Mouse (Mus musculus) CH12.LX (cell line): ENCODE measurements around the gene Atp2b2. TPM values are rescaled to one million over a fixed set of nuclear protein-coding genes. Genes with fewer than 3 reads are reported as not detected.

Experiments used
- DNase-seq: peaks from one replicate; pipeline ENCODE4 v3.0.0-alpha.2; 2013; ENCODE audit errors: extremely low read depth
- H3K27ac ChIP-seq: 2 replicates; pipeline ENCODE4 v1.5.1; 2012; ENCODE audit warnings: low read depth, mild to moderate bottlenecking, control low read depth, moderate library complexity; ENCODE audit not compliant: insufficient read depth
- H3K27me3 ChIP-seq: replicated peaks from 2 replicates; pipeline ENCODE3; 2012; ENCODE audit warnings: inconsistent platforms
- H3K36me3 ChIP-seq, 2 experiments: replicated peaks in 1 of 2; 2 replicates each; pipeline versions ENCODE3 to v1.6.1; 2012; ENCODE audit warnings: inconsistent platforms in 1 of 2, low read length in 1 of 2, mild to moderate bottlenecking in 1 of 2, mixed read lengths in 1 of 2, moderate library complexity in 1 of 2; ENCODE audit not compliant: control insufficient read depth in 1 of 2, insufficient read depth in 1 of 2
- H3K4me1 ChIP-seq, 2 experiments: 2 replicates each; pipeline ENCODE4 v1.6.1; 2012; ENCODE audit warnings: inconsistent platforms in 1 of 2, moderate library complexity in 1 of 2; ENCODE audit not compliant: insufficient read depth in 2 of 2, control insufficient read depth in 1 of 2
- H3K4me2 ChIP-seq: 2 replicates; pipeline ENCODE4 v1.6.1; 2012; ENCODE audit warnings: low read depth, mild to moderate bottlenecking, control low read depth; ENCODE audit not compliant: poor library complexity, insufficient read depth, severe bottlenecking
- H3K4me3 ChIP-seq, 3 experiments: fragments of 150-350 bp in 1 of 3; sonication (generic) in 1 of 3; replicated peaks in 1 of 3; 2 replicates each; pipeline versions ENCODE3 to v1.5.1; 2011 to 2012; ENCODE audit warnings: low read depth in 2 of 3, low read length in 2 of 3, mild to moderate bottlenecking in 2 of 3, moderate library complexity in 2 of 3, control low read depth in 1 of 3, improper control_type of control experiment in 1 of 3, inconsistent platforms in 1 of 3, mixed read lengths in 1 of 3; ENCODE audit not compliant: poor library complexity in 1 of 3
- H3K79me2 ChIP-seq: replicated peaks from 2 replicates; pipeline ENCODE4 v1.6.1; 2012; ENCODE audit warnings: mild to moderate bottlenecking, moderate library complexity; ENCODE audit not compliant: control insufficient read depth, poor library complexity, insufficient read depth, severe bottlenecking; ENCODE audit errors: extremely low read depth
- H3K9ac ChIP-seq: 2 replicates; pipeline ENCODE4 v1.6.1; 2012; ENCODE audit warnings: low read depth, mild to moderate bottlenecking, control low read depth, moderate library complexity; ENCODE audit not compliant: insufficient read depth
- H3K9me3 ChIP-seq: replicated peaks from 2 replicates; pipeline ENCODE3; 2012; ENCODE audit warnings: low read length, inconsistent platforms, mixed read lengths
- CTCF ChIP-seq, 2 experiments: IDR thresholded peaks in 1 of 2; conservative IDR thresholded peaks in 1 of 2; 2 replicates each; pipeline ENCODE4 v1.5.1; 2011 to 2012; ENCODE audit warnings: low read depth in 2 of 2, low read length in 2 of 2, improper control_type of control experiment in 1 of 2, inconsistent platforms in 1 of 2, mild to moderate bottlenecking in 1 of 2, moderate library complexity in 1 of 2
- E2F4 ChIP-seq: IDR thresholded peaks from 2 replicates; pipeline ENCODE4 v1.6.1; 2011; ENCODE audit warnings: low read depth, low read length, improper control_type of control experiment; ENCODE audit not compliant: insufficient replicate concordance
- ELF1 ChIP-seq: IDR thresholded peaks from 2 replicates; pipeline ENCODE4 v1.6.1; 2014; ENCODE audit warnings: low read depth, mild to moderate bottlenecking, inconsistent platforms, low read length, improper control_type of control experiment
- ETS1 ChIP-seq: conservative IDR thresholded peaks from 2 replicates; pipeline ENCODE4 v1.6.1; 2012; ENCODE audit warnings: low read depth, mild to moderate bottlenecking, inconsistent platforms, low read length, improper control_type of control experiment, moderate library complexity
- GABPA ChIP-seq: IDR thresholded peaks from 2 replicates; pipeline ENCODE4 v1.6.1; 2012; ENCODE audit warnings: low read depth, low read length, improper control_type of control experiment, inconsistent platforms; ENCODE audit not compliant: insufficient replicate concordance
- JUND ChIP-seq: conservative IDR thresholded peaks from 2 replicates; pipeline ENCODE4 v1.6.1; 2011; ENCODE audit warnings: low read depth, low read length, improper control_type of control experiment
- MAZ ChIP-seq: IDR thresholded peaks from 2 replicates; pipeline ENCODE4 v1.6.1; 2012; ENCODE audit warnings: low read depth, mild to moderate bottlenecking, inconsistent platforms, low read length, improper control_type of control experiment, moderate library complexity
- MYC ChIP-seq: IDR thresholded peaks from 2 replicates; pipeline ENCODE4 v1.6.1; 2011; ENCODE audit warnings: low read depth, mild to moderate bottlenecking, improper control_type of control experiment, low read length
- NELFE ChIP-seq: IDR thresholded peaks from 2 replicates; pipeline ENCODE4 v1.6.1; 2011; ENCODE audit warnings: low read depth, low read length, improper control_type of control experiment
- NRF1 ChIP-seq: IDR thresholded peaks from 2 replicates; pipeline ENCODE4 v1.6.1; 2014; ENCODE audit warnings: low read depth, mild to moderate bottlenecking, inconsistent platforms, low read length, improper control_type of control experiment, moderate library complexity
- RAD21 ChIP-seq: IDR thresholded peaks from 2 replicates; pipeline ENCODE4 v1.6.1; 2011; ENCODE audit warnings: low read depth, mild to moderate bottlenecking, low read length, improper control_type of control experiment, moderate library complexity
- RCOR1 ChIP-seq: conservative IDR thresholded peaks from 2 replicates; pipeline ENCODE4 v1.6.1; 2012; ENCODE audit warnings: low read depth, mild to moderate bottlenecking, inconsistent platforms, low read length, improper control_type of control experiment
- USF1 ChIP-seq: IDR thresholded peaks from 2 replicates; pipeline ENCODE4 v1.6.1; 2014; ENCODE audit warnings: low read depth, mild to moderate bottlenecking, inconsistent platforms, low read length, improper control_type of control experiment
- ZNF384 ChIP-seq: IDR thresholded peaks from 2 replicates; pipeline ENCODE4 v1.6.1; 2012; ENCODE audit warnings: low read depth, low read length, improper control_type of control experiment, inconsistent platforms
- dilution Hi-C: fragments of 300-500 bp; cut with MboI; formaldehyde crosslinking; loops from 2 replicates; pipeline ENCODE4 v1.14.3; 2020; ENCODE audit warnings: low sequenced_read_pairs; ENCODE audit not compliant: extremely low pct_unique_long_range_greater_than_20kb, extremely low pct_ligation_motif_present
- in situ Hi-C: fragments of 300-500 bp; cut with MboI; formaldehyde crosslinking; loops from 3 replicates; pipeline ENCODE4 v1.14.3; 2019; ENCODE audit warnings: low sequenced_read_pairs, low pct_ligation_motif_present, low pct_unique_long_range_greater_than_20kb, mixed read lengths
- polyA plus RNA-seq: library from polyadenylated mRNA; unstranded; fragments of >175 nt; gene quantifications from 2 replicates; pipeline ENCODE4 v1.2.1, GENCODE M21; 2012; ENCODE audit warnings: low read depth; ENCODE audit not compliant: insufficient read length
- total RNA-seq, 2 experiments: library from RNA; depleted of rRNA; stranded (reverse); fragments of 300-350 nt in 1 of 2; fragments of >200 nt in 1 of 2; gene quantifications; 2 replicates each; pipeline ENCODE4 v1.2.3; 2012 to 2014

Gene Atp2b2
- total and polyA plus RNA-seq, 3 experiments: not detected

GRCm38 (mm10) chr6:113958003-113958402, 84.4 kb downstream of the Atp2b2 start:
- no peak overlapping the region for H3K4me2 ChIP-seq
- H3K27me3 ChIP-seq: peaks cover 72% of the 10 kb centered on the region
- no peaks in the 10 kb centered on the region for H3K79me2 ChIP-seq
- DNase-seq: no peak
- no peak overlapping the region for H3K4me3 ChIP-seq
- dilution Hi-C loops: no loop called here
- no peak overlapping the region for H3K9ac ChIP-seq
- H3K27ac ChIP-seq: no peak overlapping the region
- in situ Hi-C loops: loop anchor here (25.0 kb wide), 1 partner anchor 196 kb away; no protein-coding TSS in a partner anchor
- H3K4me1 ChIP-seq: no peaks in the 10 kb centered on the region; a peak in 1 of 4 replicates
- TF ChIP-seq ZNF384 (no peak), ELF1 (no peak), GABPA (no peak), JUND (no peak), E2F4 (no peak), MAZ (no peak), USF1 (no peak)
- no peaks in the 10 kb centered on the region for H3K36me3 ChIP-seq
- H3K9me3 ChIP-seq: no peaks in the 10 kb centered on the region

- Histone ChIP-seq H3K4me3 (no peak overlapping the region), H3K4me1 (no peaks in the 10 kb centered on the region; a peak in 1 of 4 replicates), H3K27me3 (peaks cover 77% of the 10 kb centered on the region), H3K79me2 (no peaks in the 10 kb centered on the region), H3K9me3 (no peaks in the 10 kb centered on the region), H3K4me2 (no peak overlapping the region; the same call in 1 of the 2 replicates), H3K27ac (no peak overlapping the region), H3K36me3 (no peaks in the 10 kb centered on the region), H3K9ac (no peak overlapping the region)
- in situ Hi-C loops (loop anchor here (25.0 kb wide), 1 partner anchor 195 kb away; no protein-coding TSS in a partner anchor), dilution Hi-C loops (no loop called here)
- TF ChIP-seq NELFE: no peak
- no peak for TF ChIP-seq NRF1
- no peak for TF ChIP-seq ETS1
- TF ChIP-seq GABPA: no peak
- no peak for TF ChIP-seq ZNF384
- no peak for TF ChIP-seq RAD21
- TF ChIP-seq MYC: no peak
- TF ChIP-seq CTCF (conservative IDR thresholded peaks at IDR 0.05 in 1 of 2, IDR thresholded peaks at IDR 0.05 in 1 of 2; ENCODE audit: low read depth in 2 of 2, low read length in 2 of 2): no peak
- TF ChIP-seq RCOR1: no peak
- no peak for DNase-seq
Measured at GRCm38 (mm10) chr6:113957232-113957940, 85.0 kb downstream of the Atp2b2 start.
